Mouse (Mus musculus): ENCODE data around the gene Ccl9. TPM values are rescaled to one million over a fixed set of nuclear protein-coding genes. Genes with fewer than 3 reads are reported as not detected.

Gene Ccl9
- polyA plus RNA-seq, 1 experiment from 2014 or later = 29.4 TPM

GRCm38 (mm10) chr11:83529024-83529423 is 49.4 kb downstream of the Ccl9 start:
- Histone ChIP-seq H3K4me3 (replicated peaks) (no peak overlapping the region), H3K9ac (no peak overlapping the region), H3K9me3 (no peaks in the 10 kb centered on the region), H3K36me3 (no peaks in the 10 kb centered on the region), H3K4me1 (replicated peaks) (0 out of 2 replicates have a peak, but pooled peaks cover under 1% of the 10 kb centered on the region), H3K4me2 (replicated peaks) (no peak overlapping the region), H3K27me3 (replicated peaks) (no peaks in the 10 kb centered on the region), H3K27ac (no peak overlapping the region)
- no peak for ATAC-seq
- WGBS = 73% methylated on average over 12 of the region's 12 CpGs

Other genes with a start within 250 kb of the Ccl9 start
- gene Rasl10b, start 169.5 kb downstream of the Ccl9 start, polyA plus RNA-seq (2015; fragmentation: Nextera tagmentation; extraction: Ambion mirVana) = 2.3 and 2.6 TPM in 2 replicates
- 0.13 TPM in 1 of 2 replicates, not detected in the other for gene Gas2l2, start 149.2 kb downstream of the Ccl9 start, polyA plus RNA-seq (2015; fragmentation: Nextera tagmentation; extraction: Ambion mirVana)
- 0.76 and 0.87 TPM in 2 replicates for gene 1700020L24Rik, start 141.0 kb downstream of the Ccl9 start, polyA plus RNA-seq (2015; fragmentation: Nextera tagmentation; extraction: Ambion mirVana)
- gene Mmp28, start 115.6 kb downstream of the Ccl9 start, polyA plus RNA-seq (2015; fragmentation: Nextera tagmentation; extraction: Ambion mirVana) = 1.4 and 1.5 TPM in 2 replicates
- 12.9 and 13.9 TPM in 2 replicates for gene Taf15, start 105.5 kb downstream of the Ccl9 start, polyA plus RNA-seq (2015; fragmentation: Nextera tagmentation; extraction: Ambion mirVana)
- gene Heatr9, start 56.5 kb downstream of the Ccl9 start, polyA plus RNA-seq (2015; fragmentation: Nextera tagmentation; extraction: Ambion mirVana) = not detected in 2 replicates
- 3.1 and 3.7 TPM in 2 replicates for gene Ccl5, start 48.1 kb downstream of the Ccl9 start, polyA plus RNA-seq (2015; fragmentation: Nextera tagmentation; extraction: Ambion mirVana)
- gene Ccl6, start 14.5 kb upstream of the Ccl9 start, polyA plus RNA-seq (2015; fragmentation: Nextera tagmentation; extraction: Ambion mirVana) = 13.3 and 17.0 TPM in 2 replicates
- not detected in 2 replicates for gene Rpl9-ps1, start 67.0 kb upstream of the Ccl9 start, polyA plus RNA-seq (2015; fragmentation: Nextera tagmentation; extraction: Ambion mirVana)
- gene Ccl3, start 70.7 kb upstream of the Ccl9 start, polyA plus RNA-seq (2015; fragmentation: Nextera tagmentation; extraction: Ambion mirVana) = 0.58 and 0.68 TPM in 2 replicates
- 0.35 and 0.38 TPM in 2 replicates for gene Ccl4, start 83.9 kb upstream of the Ccl9 start, polyA plus RNA-seq (2015; fragmentation: Nextera tagmentation; extraction: Ambion mirVana)
- gene Wfdc17, start 125.4 kb upstream of the Ccl9 start, polyA plus RNA-seq (2015; fragmentation: Nextera tagmentation; extraction: Ambion mirVana) = 1.9 and 2.2 TPM in 2 replicates
- gene Wfdc18, start 130.4 kb upstream of the Ccl9 start, polyA plus RNA-seq (2015; fragmentation: Nextera tagmentation; extraction: Ambion mirVana) = 0.50 TPM in 1 of 2 replicates, not detected in the other
- 2.4 TPM in 1 of 2 replicates, not detected in the other for gene Wfdc21, start 168.3 kb upstream of the Ccl9 start, polyA plus RNA-seq (2015; fragmentation: Nextera tagmentation; extraction: Ambion mirVana)
- 19.1 and 19.7 TPM in 2 replicates for gene Heatr6, start 175.1 kb upstream of the Ccl9 start, polyA plus RNA-seq (2015; fragmentation: Nextera tagmentation; extraction: Ambion mirVana)

Measured in intestine, embryonic 15.5 days (tissue).